Mouse (Mus musculus) c-Kit-positive CD71-positive TER-119-negative erythroid progenitor cells, embryonic 14.5 days (primary cell): ENCODE measurements around the gene Tfeb.
A peak's percentile ranks its signal among the peaks of the same experiment; 100 is the strongest.

Source experiments
- DNase-seq: peaks from one replicate; pipeline ENCODE4 v3.0.0-alpha.2; 2013; ENCODE audit warnings: low read depth

Gene Tfeb

GRCm38 (mm10) chr17:47736856-47737255, at the start of gene Tfeb:
TSS of gene Tfeb (plus strand) at chr17:47737030.
- DNase-seq: peak; percentile 83

- DNase-seq: peak; percentile 95
Measured at GRCm38 (mm10) chr17:47687409-47688343, 49.2 kb upstream of the Tfeb start.

GRCm38 (mm10) chr17:47688344-47688607, 48.6 kb upstream of the Tfeb start, which contains the start of gene Tomm6:
TSS of gene Tomm6 (minus strand) at chr17:47688386.
- DNase-seq: no peak

- DNase-seq: no peak
Measured at GRCm38 (mm10) chr17:47688608-47689575, 47.9 kb upstream of the Tfeb start, which contains the start of gene Frs3. TSS of gene Frs3 (plus strand) at chr17:47689030.

- DNase-seq: no peak
Measured at GRCm38 (mm10) chr17:47689894-47690293, 46.9 kb upstream of the Tfeb start.

- no peak for DNase-seq
Measured at GRCm38 (mm10) chr17:47691650-47692049, 45.2 kb upstream of the Tfeb start.

GRCm38 (mm10) chr17:47693671-47694441, 43.0 kb upstream of the Tfeb start:
- DNase-seq: no peak

GRCm38 (mm10) chr17:47694442-47694502, 42.6 kb upstream of the Tfeb start, which contains the start of gene Gm21981:
TSS of gene Gm21981 (minus strand) at chr17:47694455.
- no peak for DNase-seq

- peak; percentile 85 for DNase-seq
Measured at GRCm38 (mm10) chr17:47694503-47695336, 42.1 kb upstream of the Tfeb start, which contains the start of gene Prickle4. TSS of gene Prickle4 (minus strand) at chr17:47694736.

GRCm38 (mm10) chr17:47695337-47695710, 41.5 kb upstream of the Tfeb start:
- DNase-seq: no peak

GRCm38 (mm10) chr17:47698156-47698555, 38.7 kb upstream of the Tfeb start:
- no peak for DNase-seq

GRCm38 (mm10) chr17:47699055-47699454, 37.8 kb upstream of the Tfeb start:
- no peak for DNase-seq

GRCm38 (mm10) chr17:47701793-47702192, 35.0 kb upstream of the Tfeb start:
- DNase-seq: no peak

GRCm38 (mm10) chr17:47702548-47703345, 34.1 kb upstream of the Tfeb start:
- DNase-seq: no peak

- no peak for DNase-seq
Measured at GRCm38 (mm10) chr17:47703556-47703955, 33.3 kb upstream of the Tfeb start.

- no peak for DNase-seq
Measured at GRCm38 (mm10) chr17:47704692-47705091, 32.1 kb upstream of the Tfeb start.

- no peak for DNase-seq
Measured at GRCm38 (mm10) chr17:47706196-47706595, 30.6 kb upstream of the Tfeb start.

- no peak for DNase-seq
Measured at GRCm38 (mm10) chr17:47707961-47708360, 28.9 kb upstream of the Tfeb start.

- DNase-seq: no peak
Measured at GRCm38 (mm10) chr17:47708972-47709371, 27.9 kb upstream of the Tfeb start.

GRCm38 (mm10) chr17:47710036-47710435, 26.8 kb upstream of the Tfeb start:
- DNase-seq: no peak

GRCm38 (mm10) chr17:47711883-47712282, 24.9 kb upstream of the Tfeb start:
- no peak for DNase-seq
